Mouse (Mus musculus) CH12.LX (cell line): ENCODE data around the gene Prss16. TPM values are rescaled to one million over a fixed set of nuclear protein-coding genes. Genes with fewer than 3 reads are reported as not detected.

Experiments used
- DNase-seq: peaks from one replicate; pipeline ENCODE4 v3.0.0-alpha.2; 2013; ENCODE audit errors: extremely low read depth
- H3K27ac ChIP-seq: 2 replicates; pipeline ENCODE4 v1.5.1; 2012; ENCODE audit warnings: low read depth, mild to moderate bottlenecking, control low read depth, moderate library complexity; ENCODE audit not compliant: insufficient read depth
- H3K27me3 ChIP-seq: replicated peaks from 2 replicates; pipeline ENCODE3; 2012; ENCODE audit warnings: inconsistent platforms
- H3K36me3 ChIP-seq, 2 experiments: replicated peaks in 1 of 2; 2 replicates each; pipeline versions ENCODE3 to v1.6.1; 2012; ENCODE audit warnings: inconsistent platforms in 1 of 2, low read length in 1 of 2, mild to moderate bottlenecking in 1 of 2, mixed read lengths in 1 of 2, moderate library complexity in 1 of 2; ENCODE audit not compliant: control insufficient read depth in 1 of 2, insufficient read depth in 1 of 2
- H3K4me1 ChIP-seq, 2 experiments: 2 replicates each; pipeline ENCODE4 v1.6.1; 2012; ENCODE audit warnings: inconsistent platforms in 1 of 2, moderate library complexity in 1 of 2; ENCODE audit not compliant: insufficient read depth in 2 of 2, control insufficient read depth in 1 of 2
- H3K4me2 ChIP-seq: 2 replicates; pipeline ENCODE4 v1.6.1; 2012; ENCODE audit warnings: low read depth, mild to moderate bottlenecking, control low read depth; ENCODE audit not compliant: poor library complexity, insufficient read depth, severe bottlenecking
- H3K4me3 ChIP-seq, 3 experiments: fragments of 150-350 bp in 1 of 3; sonication (generic) in 1 of 3; replicated peaks in 1 of 3; 2 replicates each; pipeline versions ENCODE3 to v1.5.1; 2011 to 2012; ENCODE audit warnings: low read depth in 2 of 3, low read length in 2 of 3, mild to moderate bottlenecking in 2 of 3, moderate library complexity in 2 of 3, control low read depth in 1 of 3, improper control_type of control experiment in 1 of 3, inconsistent platforms in 1 of 3, mixed read lengths in 1 of 3; ENCODE audit not compliant: poor library complexity in 1 of 3
- H3K79me2 ChIP-seq: replicated peaks from 2 replicates; pipeline ENCODE4 v1.6.1; 2012; ENCODE audit warnings: mild to moderate bottlenecking, moderate library complexity; ENCODE audit not compliant: control insufficient read depth, poor library complexity, insufficient read depth, severe bottlenecking; ENCODE audit errors: extremely low read depth
- H3K9ac ChIP-seq: 2 replicates; pipeline ENCODE4 v1.6.1; 2012; ENCODE audit warnings: low read depth, mild to moderate bottlenecking, control low read depth, moderate library complexity; ENCODE audit not compliant: insufficient read depth
- H3K9me3 ChIP-seq: replicated peaks from 2 replicates; pipeline ENCODE3; 2012; ENCODE audit warnings: low read length, inconsistent platforms, mixed read lengths
- CHD1 ChIP-seq: IDR thresholded peaks from 2 replicates; pipeline ENCODE4 v1.6.1; 2012; ENCODE audit warnings: low read depth, low read length, improper control_type of control experiment, inconsistent platforms
- MAX ChIP-seq: IDR thresholded peaks from 2 replicates; pipeline ENCODE4 v1.6.1; 2011; ENCODE audit warnings: low read length, improper control_type of control experiment
- MXI1 ChIP-seq: IDR thresholded peaks from 2 replicates; pipeline ENCODE4 v1.6.1; 2011; ENCODE audit warnings: mild to moderate bottlenecking, low read depth, low read length, improper control_type of control experiment
- TBP ChIP-seq: conservative IDR thresholded peaks from 2 replicates; pipeline ENCODE4 v1.6.1; 2011; ENCODE audit warnings: low read depth, low read length, improper control_type of control experiment
- UBTF ChIP-seq: IDR thresholded peaks from 2 replicates; pipeline ENCODE4 v1.6.1; 2012; ENCODE audit warnings: low read depth, mild to moderate bottlenecking, inconsistent platforms, low read length, improper control_type of control experiment, moderate library complexity
- USF1 ChIP-seq: IDR thresholded peaks from 2 replicates; pipeline ENCODE4 v1.6.1; 2014; ENCODE audit warnings: low read depth, mild to moderate bottlenecking, inconsistent platforms, low read length, improper control_type of control experiment
- USF2 ChIP-seq: conservative IDR thresholded peaks from 2 replicates; pipeline ENCODE4 v1.6.1; 2011; ENCODE audit warnings: low read depth, low read length, improper control_type of control experiment
- ZMIZ1 ChIP-seq: IDR thresholded peaks from 2 replicates; pipeline ENCODE4 v1.6.1; 2012; ENCODE audit warnings: low read depth, mild to moderate bottlenecking, inconsistent platforms, low read length, improper control_type of control experiment
- ZNF384 ChIP-seq: IDR thresholded peaks from 2 replicates; pipeline ENCODE4 v1.6.1; 2012; ENCODE audit warnings: low read depth, low read length, improper control_type of control experiment, inconsistent platforms
- dilution Hi-C: fragments of 300-500 bp; cut with MboI; formaldehyde crosslinking; loops from 2 replicates; pipeline ENCODE4 v1.14.3; 2020; ENCODE audit warnings: low sequenced_read_pairs; ENCODE audit not compliant: extremely low pct_unique_long_range_greater_than_20kb, extremely low pct_ligation_motif_present
- in situ Hi-C: fragments of 300-500 bp; cut with MboI; formaldehyde crosslinking; loops from 3 replicates; pipeline ENCODE4 v1.14.3; 2019; ENCODE audit warnings: low sequenced_read_pairs, low pct_ligation_motif_present, low pct_unique_long_range_greater_than_20kb, mixed read lengths
- polyA plus RNA-seq: library from polyadenylated mRNA; unstranded; fragments of >175 nt; gene quantifications from 2 replicates; pipeline ENCODE4 v1.2.1, GENCODE M21; 2012; ENCODE audit warnings: low read depth; ENCODE audit not compliant: insufficient read length
- total RNA-seq, 2 experiments: library from RNA; depleted of rRNA; stranded (reverse); fragments of 300-350 nt in 1 of 2; fragments of >200 nt in 1 of 2; gene quantifications; 2 replicates each; pipeline ENCODE4 v1.2.3; 2012 to 2014

Gene Prss16
- total and polyA plus RNA-seq, 3 experiments: 0.36 to 1.4 (median 0.47) TPM

DNA sequence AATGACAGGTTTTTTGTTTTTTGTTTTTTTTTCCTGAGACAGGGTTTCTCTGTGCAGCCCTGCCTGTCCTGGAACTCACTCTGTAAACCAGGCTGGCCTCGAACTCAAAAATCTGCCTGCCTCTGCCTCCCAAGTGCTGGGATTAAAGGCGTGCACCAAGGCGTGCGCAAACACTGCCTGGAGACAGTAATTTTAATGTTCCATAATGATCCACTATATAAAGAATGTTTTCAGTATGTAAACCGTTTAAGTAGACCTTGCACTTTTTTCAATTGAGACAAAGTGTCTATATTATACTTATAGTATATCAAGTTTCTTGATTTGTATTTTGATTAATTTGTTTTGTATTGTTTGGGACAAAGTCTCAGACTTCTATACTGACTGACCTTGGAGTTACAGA is 29.8 kb upstream of the Prss16 start:
- Histone ChIP-seq H3K9ac (no peak overlapping the region), H3K4me3 (no peak overlapping the region), H3K4me1 (peaks cover 0 to 24% of the 10 kb centered on the region in 2 experiments; a peak in 2 of 4 replicates)
- TF ChIP-seq MAX (no peak), USF1 (no peak), USF2 (no peak), TBP (0 out of 2 replicates have a peak, but pooled peaks have one; percentile 25)
- TF ChIP-seq, all 38 proteins: peak for 1
- no peaks in the 10 kb centered on the region for H3K79me2 ChIP-seq
- H3K27me3 ChIP-seq: no peaks in the 10 kb centered on the region
- no peak for DNase-seq
- dilution Hi-C loops (no loop called here), in situ Hi-C loops (loop anchor here (10.0 to 25.0 kb wide), 3 partner anchors 295 to 1723 kb away; partner anchors contain the start of genes Hist1h1a, Hist1h2ab, Hist1h3a and Hist1h3b)
- H3K4me2 ChIP-seq: 0 out of 2 replicates have a peak overlapping the region, but pooled peaks have one; percentile 36
- no peaks in the 10 kb centered on the region for H3K9me3 ChIP-seq
- H3K27ac ChIP-seq: no peak overlapping the region
- H3K36me3 ChIP-seq: no peaks in the 10 kb centered on the region

GRCm38 (mm10) chr13:22037415-22037814 is 27.9 kb upstream of the Prss16 start:
- Histone ChIP-seq H3K9me3 (no peaks in the 10 kb centered on the region), H3K4me2 (no peak overlapping the region), H3K9ac (peak overlapping the region; percentile 69; the same call in 1 of the 2 replicates), H3K27ac (no peak overlapping the region; the same call in 1 of the 2 replicates), H3K27me3 (no peaks in the 10 kb centered on the region)
- in situ Hi-C loops (loop anchor here (10.0 to 25.0 kb wide), 3 partner anchors 293 to 1725 kb away; partner anchors contain the start of genes Hist1h1a, Hist1h2ab, Hist1h3a and Hist1h3b), dilution Hi-C loops (no loop called here)
- no peak for DNase-seq
- no peak for TF ChIP-seq UBTF
- TF ChIP-seq USF1: no peak
- no peak for TF ChIP-seq TBP
- TF ChIP-seq, all 38 proteins: peak for 0
- Histone ChIP-seq H3K36me3 (no peaks in the 10 kb centered on the region), H3K79me2 (no peaks in the 10 kb centered on the region), H3K4me1 (peaks cover 0 to 36% of the 10 kb centered on the region in 2 experiments; a peak in 2 of 4 replicates), H3K4me3 (no peak overlapping the region)

GRCm38 (mm10) chr13:22036986-22037385 is 27.4 kb upstream of the Prss16 start:
- in situ Hi-C loops: loop anchor here (10.0 to 25.0 kb wide), 3 partner anchors 292 to 1725 kb away; partner anchors contain the start of genes Hist1h1a, Hist1h2ab, Hist1h3a and Hist1h3b
- H3K9ac ChIP-seq: peak overlapping the region; percentile 69; the same call in 1 of the 2 replicates
- peak overlapping the region; percentile 86; the same call in 1 of the 2 replicates for H3K27ac ChIP-seq
- no peak overlapping the region for H3K4me3 ChIP-seq
- no peaks in the 10 kb centered on the region for H3K9me3 ChIP-seq
- no peaks in the 10 kb centered on the region for H3K27me3 ChIP-seq
- H3K4me2 ChIP-seq: peak overlapping the region; percentile 65
- H3K36me3 ChIP-seq: no peaks in the 10 kb centered on the region
- dilution Hi-C loops: no loop called here
- H3K4me1 ChIP-seq: peaks cover 0 to 35% of the 10 kb centered on the region in 2 experiments; a peak in 2 of 4 replicates
- no peaks in the 10 kb centered on the region for H3K79me2 ChIP-seq
- TF ChIP-seq MXI1 (no peak), ZNF384 (0 out of 2 replicates have a peak, but pooled peaks have one; percentile 29), MAX (no peak), USF1 (no peak), ZMIZ1 (no peak), TBP (0 out of 2 replicates have a peak, but pooled peaks have one; percentile 8), CHD1 (peak; percentile 14; the same call in 1 of the 2 replicates)
- no peak for DNase-seq
